Mouse (Mus musculus) lung, adult 2 months (tissue): Measurements from ENCODE around the gene Adamts17. TPM values are rescaled to one million over a fixed set of nuclear protein-coding genes. Genes with fewer than 3 reads are reported as not detected.

Experiments used
- DNase-seq: peaks from one replicate; pipeline ENCODE4 v3.0.0; 2022
- H3K4me1 ChIP-seq: fragments of 200-500 bp; 2 replicates; pipeline ENCODE4 v1.6.1; 2011; ENCODE audit warnings: low read length; ENCODE audit not compliant: control insufficient read depth, insufficient read depth
- H3K4me3 ChIP-seq: fragments of 200-500 bp; replicated peaks from 2 replicates; pipeline ENCODE3; 2011; ENCODE audit warnings: low read depth, mild to moderate bottlenecking, control low read depth, low read length; ENCODE audit errors: extremely low read depth
- CTCF ChIP-seq: fragments of 200-500 bp; IDR thresholded peaks from 2 replicates; pipeline ENCODE4 v1.5.1; 2011; ENCODE audit warnings: mild to moderate bottlenecking, low read length, control low read depth; ENCODE audit not compliant: insufficient read depth
- POLR2A ChIP-seq: fragments of 200-500 bp; IDR thresholded peaks from 2 replicates; pipeline ENCODE4 v1.6.1; 2011; ENCODE audit warnings: low read depth, mild to moderate bottlenecking, control low read depth, low read length, borderline replicate concordance; ENCODE audit errors: extremely low read depth
- WGBS: fragments of 180-500 bp; shearing (Covaris S2); methylation state at CpG from one replicate; pipeline ENCODE4 v1.1.7; 2018; 5-methylcytosine and 5-hydroxymethylcytosine counted together
- polyA plus RNA-seq: library from polyadenylated mRNA; depleted of rRNA; stranded (reverse); fragments of >200 nt; gene quantifications from 2 replicates; pipeline ENCODE4 v1.2.3, GENCODE M21; 2012

Adamts17 gene
- polyA plus RNA-seq, 1 experiment: 7.2 TPM

- DNase-seq: no peak
- no peak overlapping the region for H3K4me3 ChIP-seq
- 96% methylated on average over 10 of the region's 10 CpGs for WGBS
- no peak for TF ChIP-seq POLR2A
- TF ChIP-seq CTCF: no peak
- H3K4me1 ChIP-seq: no peaks in the 10 kb centered on the region
Observed at GRCm38 (mm10) chr7:67082751-67083150, 243.2 kb downstream of the Adamts17 start.

- no peak for DNase-seq
- Histone ChIP-seq H3K4me3 (no peak overlapping the region), H3K4me1 (no peaks in the 10 kb centered on the region)
- TF ChIP-seq POLR2A (no peak), CTCF (no peak)
- 71% methylated on average over 6 of the region's 6 CpGs for WGBS
Observed at GRCm38 (mm10) chr7:67087759-67088158, 248.2 kb downstream of the Adamts17 start.

- H3K4me3 ChIP-seq: no peak overlapping the region
- no peaks in the 10 kb centered on the region for H3K4me1 ChIP-seq
- TF ChIP-seq CTCF: no peak
- no peak for TF ChIP-seq POLR2A
- WGBS: 81% methylated on average over 2 of the region's 2 CpGs
- DNase-seq: no peak
Observed at GRCm38 (mm10) chr7:67097096-67097495, 257.6 kb downstream of the Adamts17 start.

- Histone ChIP-seq H3K4me3 (no peak overlapping the region), H3K4me1 (no peaks in the 10 kb centered on the region)
- TF ChIP-seq CTCF (no peak), POLR2A (no peak)
- DNase-seq: no peak
- WGBS: 68% methylated on average over 3 of the region's 3 CpGs
Observed at GRCm38 (mm10) chr7:67101418-67101973, 262.0 kb downstream of the Adamts17 start.

- no peaks in the 10 kb centered on the region for H3K4me1 ChIP-seq
- no peak for DNase-seq
- TF ChIP-seq CTCF (no peak), POLR2A (no peak)
- H3K4me3 ChIP-seq: no peak overlapping the region
- 84% methylated on average over 12 of the region's 12 CpGs for WGBS
Observed at GRCm38 (mm10) chr7:67110551-67111159, 271.1 kb downstream of the Adamts17 start.

- WGBS: 53% methylated on average over 14 of the region's 14 CpGs
- no peak for TF ChIP-seq CTCF
- no peak for TF ChIP-seq POLR2A
- no peak for DNase-seq
- Histone ChIP-seq H3K4me1 (no peaks in the 10 kb centered on the region), H3K4me3 (no peak overlapping the region)
Observed at GRCm38 (mm10) chr7:67112495-67113216, 273.1 kb downstream of the Adamts17 start.

- WGBS: 85% methylated on average over 3 of the region's 3 CpGs
Observed at GRCm38 (mm10) chr7:67114056-67114455, 274.5 kb downstream of the Adamts17 start.

GRCm38 (mm10) chr7:67115056-67115455 is 275.5 kb downstream of the Adamts17 start:
- 90% methylated on average over 3 of the region's 3 CpGs for WGBS
- H3K4me3 ChIP-seq: no peak overlapping the region
- TF ChIP-seq CTCF (no peak), POLR2A (no peak)
- H3K4me1 ChIP-seq: no peaks in the 10 kb centered on the region
- DNase-seq: no peak

More at GRCm38 (mm10) chr7:67114056-67114455, 274.5 kb downstream of the Adamts17 start:
- DNase-seq: no peak
- Histone ChIP-seq H3K4me3 (no peak overlapping the region), H3K4me1 (no peaks in the 10 kb centered on the region)
- TF ChIP-seq CTCF (no peak), POLR2A (no peak)

GRCm38 (mm10) chr7:67135140-67135539 is 295.6 kb downstream of the Adamts17 start:
- H3K4me1 ChIP-seq: no peaks in the 10 kb centered on the region
- TF ChIP-seq CTCF (no peak), POLR2A (no peak)
- no peak for DNase-seq
- 20% methylated on average over 2 of the region's 2 CpGs for WGBS
- no peak overlapping the region for H3K4me3 ChIP-seq
